Mouse (Mus musculus) gastrocnemius, postnatal 10 days (tissue): ENCODE measurements around the gene Thsd7a. TPM values are rescaled to one million over a fixed set of nuclear protein-coding genes. Genes with fewer than 3 reads are reported as not detected.
A peak's percentile ranks its signal among the peaks of the same experiment; 100 is the strongest.

Experiments used
- DNase-seq: peaks from one replicate; pipeline ENCODE4 v3.0.0; 2021; ENCODE audit warnings: mixed read lengths
- total RNA-seq, 2 experiments: library from RNA; stranded (reverse); gene quantifications; 2 replicates each; pipeline ENCODE4 v1.2.3; 2021

Gene Thsd7a
- total RNA-seq, 2 experiments from 2014 or later = 4.0 to 4.2 TPM

- no peak for DNase-seq
Measured at GRCm38 (mm10) chr6:12386731-12387130, 362.5 kb downstream of the Thsd7a start.

- no peak for DNase-seq
Measured at GRCm38 (mm10) chr6:12385591-12385990, 363.6 kb downstream of the Thsd7a start.

- DNase-seq = peak; percentile 21
Measured at GRCm38 (mm10) chr6:12381136-12381778, 368.0 kb downstream of the Thsd7a start.

DNA sequence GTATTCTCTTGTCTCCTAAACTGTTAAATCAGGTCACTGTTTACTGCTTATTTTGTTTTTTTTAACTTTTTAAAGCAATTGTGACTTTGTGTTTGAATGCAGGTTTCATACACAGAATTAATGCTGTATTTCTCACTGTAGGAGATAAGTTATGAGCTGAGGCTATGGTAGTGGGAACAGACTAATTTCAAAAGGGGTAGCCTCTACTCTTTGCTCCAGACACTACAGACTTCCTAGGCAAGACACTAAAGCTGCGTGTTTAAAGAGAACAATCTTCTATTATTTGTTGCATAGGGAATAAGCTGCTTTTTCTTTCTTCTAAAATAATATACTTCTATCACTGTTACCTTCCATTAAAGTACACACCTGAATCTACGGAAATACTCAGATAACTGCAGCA is 368.5 kb downstream of the Thsd7a start:
- no peak for DNase-seq

DNA sequence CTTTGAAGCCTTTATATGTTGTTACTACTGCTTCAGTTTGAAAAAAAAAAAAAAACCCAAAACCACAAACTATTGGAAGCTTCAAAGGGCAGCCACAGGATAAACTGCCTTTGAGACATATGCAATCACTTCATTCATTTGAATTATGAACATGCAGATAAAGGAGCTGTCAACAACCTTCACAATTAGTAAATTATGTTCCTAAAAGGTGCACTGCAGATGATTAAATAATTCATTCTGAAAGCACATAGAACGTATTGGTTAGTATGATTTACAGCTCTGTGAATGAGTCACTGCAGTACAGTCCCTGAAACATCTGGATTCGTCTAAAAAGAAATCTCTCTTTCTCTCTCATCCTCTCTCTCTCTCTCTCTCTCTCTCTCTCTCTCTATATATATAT is 390.5 kb downstream of the Thsd7a start:
- no peak for DNase-seq

DNA sequence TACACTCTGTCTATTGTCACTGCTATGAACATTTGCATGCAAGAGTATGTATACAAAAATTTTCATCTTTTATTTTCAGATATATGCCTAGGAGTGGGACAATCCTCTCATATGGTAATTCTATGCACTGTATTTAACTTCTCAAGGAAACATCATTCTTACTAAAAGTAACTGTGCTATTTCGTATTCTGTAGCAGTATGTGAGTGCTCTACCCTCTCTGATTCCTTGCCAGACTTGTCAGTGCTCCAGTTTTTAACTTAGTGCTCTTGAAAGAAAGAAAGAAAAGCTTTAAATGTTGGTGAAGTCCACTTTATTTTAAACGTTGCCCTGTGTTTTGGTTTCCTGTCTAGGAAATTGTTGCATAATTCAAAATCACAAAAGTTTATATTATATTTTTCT is 395.6 kb downstream of the Thsd7a start:
- no peak for DNase-seq

DNA sequence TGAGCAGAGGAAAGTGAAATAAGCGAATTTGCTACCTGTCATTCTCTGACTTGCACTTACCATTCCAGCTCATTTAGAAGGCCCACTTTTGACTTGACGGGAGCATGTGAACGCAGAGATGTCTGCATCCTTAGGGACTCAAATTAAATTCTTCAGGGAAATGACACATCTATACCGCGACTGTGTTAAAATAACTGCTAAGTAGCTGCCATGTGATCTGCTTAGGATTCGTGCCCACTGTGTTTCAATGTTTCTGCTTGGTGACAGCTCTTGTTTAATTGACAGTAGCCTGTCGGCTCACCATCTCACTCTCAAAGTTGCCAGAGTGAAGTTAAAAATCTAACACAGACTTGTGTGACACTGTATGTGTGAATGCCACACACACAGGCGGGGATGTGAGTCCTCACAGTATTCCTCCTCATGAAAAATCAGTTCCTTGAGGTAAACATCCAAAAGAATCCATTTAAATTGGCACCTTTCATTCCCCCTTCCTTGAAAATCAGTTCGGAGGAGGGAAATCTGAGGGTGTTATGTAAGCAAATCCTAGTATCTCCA is 397.0 kb downstream of the Thsd7a start:
- DNase-seq = no peak

- DNase-seq = no peak
Measured at GRCm38 (mm10) chr6:12350753-12351152, 398.5 kb downstream of the Thsd7a start.

DNA sequence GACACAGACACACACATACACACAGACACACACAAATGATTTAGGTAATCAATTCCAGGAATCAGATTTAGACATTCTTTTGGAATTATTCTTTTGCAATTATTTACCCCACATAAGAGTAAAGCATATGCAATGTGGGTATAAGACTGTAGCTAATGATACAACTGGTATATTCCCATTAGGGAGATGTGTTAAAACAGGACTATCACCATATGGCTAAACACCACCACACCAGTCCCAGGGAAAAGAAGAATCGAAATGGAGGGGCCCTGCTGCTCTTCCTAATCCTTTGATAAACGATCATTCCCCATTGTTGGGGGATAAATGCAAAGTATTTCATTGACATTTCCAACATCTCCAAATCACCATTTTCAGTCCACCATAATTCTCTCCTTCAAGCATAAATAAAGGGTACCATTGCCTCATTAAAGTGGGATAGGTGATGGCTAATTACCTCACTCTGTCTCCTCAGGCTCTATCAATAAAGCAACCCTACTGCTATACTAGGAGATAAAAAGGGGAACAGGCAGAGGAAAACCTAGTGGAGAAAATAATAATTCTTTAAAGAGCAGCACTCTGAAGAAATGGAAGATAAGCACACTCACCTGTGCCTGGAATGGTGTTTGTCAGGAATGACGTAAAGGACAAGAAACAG is 400.0 kb downstream of the Thsd7a start:
- no peak for DNase-seq

- no peak for DNase-seq
Measured at GRCm38 (mm10) chr6:12348667-12349066, 400.5 kb downstream of the Thsd7a start.

- DNase-seq = no peak
Measured at GRCm38 (mm10) chr6:12336590-12337584, 412.3 kb downstream of the Thsd7a start.

DNA sequence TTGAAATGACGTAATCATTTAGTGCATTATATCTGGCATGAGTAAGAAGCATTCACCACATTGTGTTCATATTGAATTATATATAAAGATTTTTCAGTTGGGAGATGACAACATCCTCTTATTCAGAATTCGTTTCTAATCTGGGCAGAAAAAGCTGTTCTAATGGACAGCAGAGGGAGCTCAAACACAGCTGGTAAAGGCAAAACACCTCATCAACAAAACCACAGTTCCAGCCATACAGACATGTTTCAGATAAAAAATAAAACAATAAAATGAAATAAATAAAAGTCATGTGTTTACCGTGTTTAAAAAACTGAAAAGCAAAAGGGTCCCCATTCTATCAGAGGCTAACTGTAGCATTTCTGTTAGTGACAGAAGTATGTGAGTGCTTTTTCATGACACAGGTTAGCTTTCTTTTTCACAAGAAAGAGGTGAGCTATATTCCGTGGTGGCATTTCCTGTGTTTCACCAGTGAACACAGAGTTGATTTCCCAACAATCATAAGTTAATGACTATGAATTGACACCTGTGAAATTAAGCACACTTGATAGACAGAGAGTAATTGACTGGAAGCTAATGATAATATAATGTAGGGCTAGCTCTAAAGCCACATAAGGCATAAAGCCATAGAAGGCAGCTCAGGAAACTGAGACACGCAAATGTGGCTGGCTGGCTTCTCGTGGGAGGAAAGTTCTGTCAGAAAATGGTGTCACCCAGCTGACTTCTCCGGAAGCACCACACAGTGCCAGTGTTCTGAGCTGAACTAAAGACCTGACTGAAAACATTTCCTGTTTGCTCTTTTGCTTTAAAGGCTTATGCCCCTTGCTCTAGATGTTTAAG is 433.9 kb downstream of the Thsd7a start:
- no peak for DNase-seq

- no peak for DNase-seq
Measured at GRCm38 (mm10) chr6:12307502-12307901, 441.7 kb downstream of the Thsd7a start.

- DNase-seq = no peak
Measured at GRCm38 (mm10) chr6:12262641-12263400, 486.4 kb downstream of the Thsd7a start.
